Mouse (Mus musculus) ES-Bruce4 (cell line): ENCODE measurements at regions not wholly inside any gene's neighbourhood (a gene's known extent, or its start where the extent isn't known, plus 50 kb on each side); places are given as distances from the start of the nearest gene placed in this dataset.

Experiments
- H3K27ac ChIP-seq: 2 replicates; pipeline ENCODE4 v1.5.1; 2012; ENCODE audit warnings: low read length, inconsistent platforms; ENCODE audit not compliant: insufficient read depth
- H3K27me3 ChIP-seq: 2 replicates; pipeline ENCODE4 v1.6.1; 2012; ENCODE audit warnings: mild to moderate bottlenecking, low read length, inconsistent platforms; ENCODE audit not compliant: control insufficient read depth, poor library complexity, insufficient read depth, severe bottlenecking
- H3K36me3 ChIP-seq: 2 replicates; pipeline ENCODE4 v1.6.1; 2012; ENCODE audit warnings: inconsistent platforms, mild to moderate bottlenecking, low read length, moderate library complexity; ENCODE audit not compliant: control insufficient read depth, poor library complexity, insufficient read depth, severe bottlenecking
- H3K4me1 ChIP-seq: one replicate; pipeline ENCODE4 v1.8.1; 2011; ENCODE audit warnings: low read length; ENCODE audit not compliant: control insufficient read depth, insufficient read depth
- H3K4me3 ChIP-seq: 2 replicates; pipeline ENCODE4 v1.5.1; 2011; ENCODE audit warnings: low read depth, mild to moderate bottlenecking, low read length
- H3K9ac ChIP-seq: 2 replicates; pipeline ENCODE4 v1.6.1; 2012; ENCODE audit warnings: low read depth, mild to moderate bottlenecking, inconsistent platforms; ENCODE audit not compliant: poor library complexity, severe bottlenecking
- H3K9me3 ChIP-seq: replicated peaks from 2 replicates; pipeline ENCODE4 v1.6.1; 2012; ENCODE audit warnings: mild to moderate bottlenecking, low read length, inconsistent platforms; ENCODE audit not compliant: control insufficient read depth, poor library complexity, insufficient read depth, severe bottlenecking
- CTCF ChIP-seq: IDR thresholded peaks from one replicate; pipeline ENCODE4 v1.8.1; 2011; ENCODE audit warnings: low read depth, low read length
- EP300 ChIP-seq: IDR thresholded peaks from 2 replicates; pipeline ENCODE4 v1.6.1; 2011; ENCODE audit warnings: low read depth, low read length; ENCODE audit not compliant: insufficient read depth
- POLR2A ChIP-seq: IDR thresholded peaks from one replicate; pipeline ENCODE4 v1.8.1; 2011; ENCODE audit warnings: low read length; ENCODE audit not compliant: insufficient read depth

DNA sequence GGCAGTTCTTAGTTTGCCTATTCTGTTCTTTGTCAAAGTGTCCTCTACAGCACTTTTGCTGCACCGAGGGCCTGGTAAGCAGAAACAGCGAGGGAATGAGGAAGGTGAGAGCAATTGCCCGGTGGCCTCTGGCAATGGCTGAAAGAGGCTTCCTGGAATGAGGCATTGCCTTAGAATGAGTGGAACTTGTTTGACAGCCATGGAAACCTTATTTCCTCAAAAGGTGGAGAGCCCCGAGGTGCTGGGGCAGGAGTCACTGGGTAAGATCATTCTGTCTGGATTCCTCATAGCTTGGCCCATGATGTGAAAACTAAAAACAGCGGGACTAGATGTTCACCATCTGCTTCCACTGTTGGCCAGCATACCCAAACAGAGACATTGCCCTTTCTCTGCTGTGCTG, 223.8 kb upstream of the Npvf start:
- H3K27ac ChIP-seq, result no peak overlapping the region

DNA sequence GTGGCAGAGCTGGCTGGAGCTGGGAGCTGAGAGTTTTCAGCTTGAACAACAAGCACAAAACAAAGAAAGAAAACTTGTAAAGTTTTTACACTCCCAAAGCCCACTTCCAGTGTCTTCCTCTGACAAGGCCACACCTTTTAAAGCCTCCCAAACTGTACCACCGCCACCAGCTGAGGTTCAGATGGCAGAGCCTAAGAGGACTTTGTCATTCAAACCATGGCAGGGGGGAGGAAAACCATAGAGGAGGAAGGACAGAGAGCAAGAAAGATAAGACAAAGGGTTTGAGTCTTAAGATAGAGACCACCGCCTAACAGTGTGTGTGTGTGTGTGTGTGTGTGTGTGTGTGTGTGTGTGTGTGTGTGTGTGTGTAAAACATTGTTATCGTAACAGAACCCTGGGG, 228.1 kb upstream of the Npvf start:
- no peak overlapping the region for H3K9ac ChIP-seq

More for the DNA sequence above, 223.8 kb upstream of the Npvf start:
- Histone ChIP-seq H3K9ac (no peak overlapping the region), H3K4me3 (no peak overlapping the region), H3K4me1 (no peaks in the 10 kb centered on the region), H3K27me3 (no peaks in the 10 kb centered on the region), H3K9me3 (no peaks in the 10 kb centered on the region), H3K36me3 (no peaks in the 10 kb centered on the region)
- TF ChIP-seq EP300, result no peak
- TF ChIP-seq CTCF, result no peak
- TF ChIP-seq POLR2A, result no peak

GRCm38 (mm10) chr6:50882759-50883158, 228.5 kb upstream of the Npvf start:
- no peak overlapping the region for H3K9ac ChIP-seq
- no peak overlapping the region for H3K4me3 ChIP-seq
- H3K36me3 ChIP-seq, result no peaks in the 10 kb centered on the region
- TF ChIP-seq EP300 (no peak), CTCF (no peak), POLR2A (no peak)
- no peaks in the 10 kb centered on the region for H3K9me3 ChIP-seq
- H3K27me3 ChIP-seq, result no peaks in the 10 kb centered on the region
- H3K27ac ChIP-seq, result no peak overlapping the region
- no peaks in the 10 kb centered on the region for H3K4me1 ChIP-seq

More for the DNA sequence above, 228.1 kb upstream of the Npvf start:
- H3K27ac ChIP-seq, result no peak overlapping the region
- H3K4me3 ChIP-seq, result no peak overlapping the region
- no peaks in the 10 kb centered on the region for H3K27me3 ChIP-seq
- no peaks in the 10 kb centered on the region for H3K4me1 ChIP-seq
- H3K36me3 ChIP-seq, result no peaks in the 10 kb centered on the region
- H3K9me3 ChIP-seq, result no peaks in the 10 kb centered on the region
- TF ChIP-seq EP300, result no peak
- TF ChIP-seq CTCF, result no peak
- TF ChIP-seq POLR2A, result no peak

DNA sequence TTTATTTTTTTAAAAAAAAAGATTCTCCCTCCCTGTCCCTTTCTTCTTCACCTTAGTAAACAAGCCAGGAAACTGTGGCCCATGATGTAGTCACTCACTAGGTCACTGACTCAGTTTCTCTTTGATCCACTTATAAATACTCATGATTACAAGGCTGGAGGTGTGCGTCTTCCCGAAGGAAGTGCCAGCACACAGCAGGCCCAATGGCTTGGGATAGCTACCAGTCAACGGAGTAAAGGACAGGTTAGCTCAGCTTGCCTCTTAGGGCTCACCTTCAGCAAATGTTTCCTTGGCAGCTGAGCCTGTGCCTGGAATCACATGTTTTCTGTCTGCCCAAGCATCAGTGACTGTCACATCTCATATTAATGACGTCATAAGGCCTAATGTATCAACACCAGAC, 230.8 kb upstream of the Npvf start:
- Histone ChIP-seq H3K27me3 (no peaks in the 10 kb centered on the region), H3K4me3 (no peak overlapping the region), H3K9ac (no peak overlapping the region), H3K36me3 (no peaks in the 10 kb centered on the region), H3K27ac (no peak overlapping the region), H3K4me1 (no peaks in the 10 kb centered on the region), H3K9me3 (no peaks in the 10 kb centered on the region)
- no peak for TF ChIP-seq CTCF
- no peak for TF ChIP-seq EP300

GRCm38 (mm10) chr6:50885771-50886360, 231.6 kb upstream of the Npvf start:
- Histone ChIP-seq H3K9me3 (no peaks in the 10 kb centered on the region), H3K27ac (no peak overlapping the region), H3K4me3 (no peak overlapping the region), H3K36me3 (no peaks in the 10 kb centered on the region), H3K9ac (no peak overlapping the region), H3K27me3 (no peaks in the 10 kb centered on the region), H3K4me1 (no peaks in the 10 kb centered on the region)
- no peak for TF ChIP-seq EP300
- TF ChIP-seq CTCF, result no peak

DNA sequence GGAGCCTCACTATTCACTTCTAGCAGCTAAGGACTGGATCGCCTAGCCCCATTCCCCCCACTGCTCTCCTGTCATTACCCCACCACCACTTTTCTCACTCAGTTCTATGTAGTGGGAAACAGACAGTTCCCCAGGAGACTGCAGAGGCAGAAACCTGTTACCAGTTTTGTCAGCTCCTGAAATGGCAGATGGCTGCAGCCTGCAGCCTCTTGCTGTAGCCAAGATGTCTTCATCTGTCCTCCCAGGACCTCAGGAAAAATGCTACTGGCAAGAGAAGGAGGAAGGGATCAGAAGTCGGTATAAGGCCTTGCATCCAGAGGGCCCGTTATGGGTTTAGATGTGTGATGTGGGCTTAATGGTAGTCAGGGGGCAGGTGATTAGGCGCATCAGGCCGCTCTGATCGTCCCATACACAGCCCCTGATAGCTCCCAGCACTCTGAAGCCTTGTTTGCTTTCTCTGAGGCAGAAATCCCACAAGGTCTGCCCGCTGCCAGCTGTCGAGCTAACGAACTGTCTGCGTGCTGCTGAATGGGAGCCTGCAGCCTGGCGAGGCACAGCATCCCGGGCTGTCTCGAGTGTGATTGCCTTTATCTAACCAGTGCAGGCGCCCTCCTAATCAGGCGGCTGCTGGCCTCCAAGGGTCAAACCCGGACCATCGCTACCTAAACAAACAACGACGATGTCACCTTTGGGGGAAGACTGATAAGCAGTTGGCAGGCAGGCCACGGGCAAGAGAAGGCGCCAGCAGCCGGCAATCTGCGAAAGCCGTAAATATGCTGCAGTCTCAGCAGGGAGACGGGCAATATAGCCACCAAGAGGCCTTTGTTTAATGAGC, 236.3 kb upstream of the Npvf start:
- no peak overlapping the region for H3K9ac ChIP-seq
- no peaks in the 10 kb centered on the region for H3K36me3 ChIP-seq
- H3K27ac ChIP-seq, result no peak overlapping the region
- H3K27me3 ChIP-seq, result no peaks in the 10 kb centered on the region
- TF ChIP-seq POLR2A (no peak), CTCF (no peak), EP300 (no peak)
- no peak overlapping the region for H3K4me3 ChIP-seq
- H3K4me1 ChIP-seq, result no peaks in the 10 kb centered on the region
- H3K9me3 ChIP-seq, result no peaks in the 10 kb centered on the region
